Mouse (Mus musculus) hindbrain, postnatal 0 days (tissue): ENCODE measurements around the gene Ctdnep1. TPM values are rescaled to one million over a fixed set of nuclear protein-coding genes. Genes with fewer than 3 reads are reported as not detected.
A peak's percentile ranks its signal among the peaks of the same experiment; 100 is the strongest.

Experiments used
- ATAC-seq: fragments of 200-750 bp; cut with Nextera tagmentation; 2 replicates; pipeline ENCODE4 v1.8.0; 2017; ENCODE audit warnings: mild to moderate bottlenecking, moderate TSS enrichment, moderate library complexity
- DNase-seq: peaks from one replicate; pipeline ENCODE4 v3.0.0-alpha.2; 2015; ENCODE audit warnings: low spot score
- H3K27ac ChIP-seq: fragments of 300-500 bp; sonication (generic); 2 replicates; pipeline ENCODE4 v1.5.1; 2014; ENCODE audit warnings: mild to moderate bottlenecking
- H3K27me3 ChIP-seq: fragments of 300-500 bp; sonication (generic); 2 replicates; pipeline ENCODE4 v1.6.1; 2014; ENCODE audit warnings: low read length, mixed read lengths; ENCODE audit not compliant: insufficient read depth
- H3K36me3 ChIP-seq: fragments of 300-500 bp; sonication (generic); 2 replicates; pipeline ENCODE4 v1.6.1; 2014; ENCODE audit warnings: low read length, mixed read lengths; ENCODE audit not compliant: insufficient read depth
- H3K4me1 ChIP-seq: fragments of 300-500 bp; sonication (generic); 2 replicates; pipeline ENCODE4 v1.6.1; 2014; ENCODE audit warnings: antibody characterized with exemption, low read length, mixed read lengths; ENCODE audit not compliant: insufficient read depth
- H3K4me2 ChIP-seq: fragments of 300-500 bp; sonication (generic); 2 replicates; pipeline ENCODE4 v1.6.1; 2014; ENCODE audit warnings: low read depth, mild to moderate bottlenecking, low read length, moderate library complexity, mixed read lengths
- H3K4me3 ChIP-seq: fragments of 300-500 bp; sonication (generic); 2 replicates; pipeline ENCODE4 v1.5.1; 2014; ENCODE audit warnings: low read length
- H3K9ac ChIP-seq: fragments of 300-500 bp; sonication (generic); replicated peaks from 2 replicates; pipeline ENCODE4 v1.6.1; 2014; ENCODE audit warnings: mild to moderate bottlenecking, low read length, moderate library complexity, mixed read lengths
- H3K9me3 ChIP-seq: fragments of 300-500 bp; sonication (generic); 2 replicates; pipeline ENCODE4 v1.6.1; 2016; ENCODE audit warnings: low read length, mixed read lengths
- CTCF ChIP-seq: IDR thresholded peaks from 2 replicates; pipeline ENCODE4 v1.5.1; 2016; ENCODE audit warnings: antibody characterized with exemption, control low read depth, low read depth
- WGBS: fragments of 180-500 bp; shearing (Covaris S2); extraction: QIAGEN DNeasy Blood & Tissue Kit; methylation state at CpG from one replicate; pipeline ENCODE4 v1.1.7; 2014; 5-methylcytosine and 5-hydroxymethylcytosine counted together
- polyA plus RNA-seq: library from polyadenylated mRNA; unstranded; fragments of >200 nt; fragmentation: Nextera tagmentation; extraction: Ambion mirVana; gene quantifications from 2 replicates; pipeline ENCODE4 v1.2.1, GENCODE M21; 2015
- total RNA-seq: library from RNA; depleted of rRNA; stranded (reverse); fragments of >200 nt; gene quantifications from 2 replicates; pipeline ENCODE4 v1.2.3, GENCODE M21; 2014

Gene Ctdnep1
- total and polyA plus RNA-seq, 2 experiments from 2014 or later, result 24.7 to 40.9 TPM

GRCm38 (mm10) chr11:69956218-69956617, 24.7 kb upstream of the Ctdnep1 start:
- no peak for DNase-seq
- Histone ChIP-seq H3K4me2 (no peak overlapping the region), H3K27me3 (peaks cover 9% of the 10 kb centered on the region; the same call in 1 of the 2 replicates), H3K27ac (no peak overlapping the region), H3K9ac (no peak overlapping the region), H3K4me1 (no peaks in the 10 kb centered on the region), H3K4me3 (no peak overlapping the region), H3K9me3 (no peaks in the 10 kb centered on the region), H3K36me3 (no peaks in the 10 kb centered on the region)
- TF ChIP-seq CTCF, result peak; percentile 7; the same call in 1 of the 2 replicates
- no peak for ATAC-seq
- 90% methylated on average over 1 of the region's 1 CpGs for WGBS

GRCm38 (mm10) chr11:69960616-69961015, 20.3 kb upstream of the Ctdnep1 start:
- H3K27ac ChIP-seq, result no peak overlapping the region
- WGBS, result 28% methylated on average over 5 of the region's 5 CpGs
- H3K36me3 ChIP-seq, result no peaks in the 10 kb centered on the region
- no peak for ATAC-seq
- H3K9me3 ChIP-seq, result no peaks in the 10 kb centered on the region
- no peaks in the 10 kb centered on the region for H3K4me1 ChIP-seq
- H3K9ac ChIP-seq, result no peak overlapping the region
- no peak overlapping the region for H3K4me2 ChIP-seq
- H3K4me3 ChIP-seq, result no peak overlapping the region
- peaks cover 32% of the 10 kb centered on the region for H3K27me3 ChIP-seq
- TF ChIP-seq CTCF, result peak; percentile 51
- no peak for DNase-seq

GRCm38 (mm10) chr11:69961841-69962240, 19.1 kb upstream of the Ctdnep1 start:
- Histone ChIP-seq H3K9me3 (no peaks in the 10 kb centered on the region), H3K4me1 (peaks cover 5% of the 10 kb centered on the region; the same call in 1 of the 2 replicates), H3K36me3 (no peaks in the 10 kb centered on the region), H3K4me2 (no peak overlapping the region), H3K27me3 (peaks cover 41% of the 10 kb centered on the region), H3K9ac (no peak overlapping the region), H3K27ac (no peak overlapping the region), H3K4me3 (no peak overlapping the region)
- ATAC-seq (no peak), DNase-seq (no peak)
- no peak for TF ChIP-seq CTCF
- 51% methylated on average over 5 of the region's 5 CpGs for WGBS

GRCm38 (mm10) chr11:69964650-69965270, 16.2 kb upstream of the Ctdnep1 start, which contains the start of gene Cldn7:
Gene Cldn7 (plus strand): TSS chr11:69964779.
- no peak within 1 kb of the TSS for H3K4me2 ChIP-seq
- H3K27ac ChIP-seq, result no peak within 1 kb of the TSS
- H3K4me3 ChIP-seq, result no peak within 1 kb of the TSS
- peaks cover 6% of the 10 kb centered on the region; the same call in 1 of the 2 replicates for H3K4me1 ChIP-seq
- no peak for DNase-seq
- TF ChIP-seq CTCF, result no peak
- 13% methylated on average over 24 of the region's 24 CpGs for WGBS
- peaks cover 13% of the 10 kb centered on the region for H3K36me3 ChIP-seq
- peaks cover 45% of the 10 kb centered on the region for H3K27me3 ChIP-seq
- ATAC-seq, result no peak
- H3K9me3 ChIP-seq, result no peaks in the 10 kb centered on the region
- no peak within 1 kb of the TSS for H3K9ac ChIP-seq

- TF ChIP-seq CTCF, result no peak
- no peak overlapping the region for H3K27ac ChIP-seq
- peaks cover 43% of the 10 kb centered on the region for H3K27me3 ChIP-seq
- no peak overlapping the region for H3K4me2 ChIP-seq
- ATAC-seq, result no peak
- H3K9ac ChIP-seq, result no peak overlapping the region
- peaks cover 6% of the 10 kb centered on the region; the same call in 1 of the 2 replicates for H3K4me1 ChIP-seq
- 2% methylated on average over 49 of the region's 49 CpGs for WGBS
- H3K9me3 ChIP-seq, result no peaks in the 10 kb centered on the region
- H3K4me3 ChIP-seq, result no peak overlapping the region
- H3K36me3 ChIP-seq, result peaks cover 19% of the 10 kb centered on the region
- no peak for DNase-seq
These were observed 15.5 kb upstream of the Ctdnep1 start for GRCm38 (mm10) chr11:69965271-69966005.

DNA sequence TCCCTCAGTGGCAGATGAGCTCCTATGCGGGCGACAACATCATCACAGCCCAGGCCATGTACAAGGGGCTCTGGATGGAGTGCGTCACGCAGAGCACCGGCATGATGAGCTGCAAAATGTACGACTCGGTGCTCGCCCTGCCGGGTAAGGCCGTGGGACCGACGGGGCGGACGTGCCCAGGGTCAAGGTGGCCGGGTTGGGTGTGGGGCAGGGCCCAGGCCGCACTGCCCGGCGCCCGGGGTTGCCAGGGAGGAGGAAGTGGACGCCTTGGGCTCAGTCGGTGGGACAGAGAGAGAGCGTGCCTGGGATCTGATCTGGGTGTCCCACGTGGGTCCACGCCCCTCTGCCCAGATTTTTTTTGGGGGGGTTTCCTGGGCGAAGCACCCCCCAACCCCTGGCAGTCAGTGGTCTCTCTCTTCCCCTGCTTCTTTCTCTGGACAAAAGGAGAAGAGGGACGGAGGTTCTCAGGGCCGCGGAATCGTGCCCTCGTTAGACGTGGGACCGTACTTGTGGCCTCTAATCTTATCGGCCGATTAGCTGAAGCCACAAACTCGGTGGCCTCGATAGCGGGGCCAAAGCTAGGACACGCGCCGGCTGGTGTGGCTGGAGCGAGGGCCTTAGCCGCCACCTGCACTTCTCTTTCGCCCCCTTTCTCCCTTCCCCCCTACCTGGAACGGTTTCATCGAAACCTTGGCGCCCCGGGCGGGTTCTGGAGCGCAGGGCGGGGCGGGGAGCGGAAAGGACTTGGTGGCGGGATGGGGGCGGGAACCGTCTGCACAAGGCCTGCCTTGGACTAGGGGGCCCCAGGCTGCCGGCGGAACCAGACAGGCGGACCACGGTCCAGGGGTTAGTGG, 14.7 kb upstream of the Ctdnep1 start:
- DNase-seq (no peak), ATAC-seq (peak; percentile 43; the same call in 1 of the 2 replicates)
- peaks cover 23% of the 10 kb centered on the region for H3K36me3 ChIP-seq
- no peak for TF ChIP-seq CTCF
- H3K27me3 ChIP-seq, result peaks cover 43% of the 10 kb centered on the region
- H3K27ac ChIP-seq, result no peak overlapping the region
- no peaks in the 10 kb centered on the region for H3K9me3 ChIP-seq
- peaks cover 6% of the 10 kb centered on the region; the same call in 1 of the 2 replicates for H3K4me1 ChIP-seq
- H3K9ac ChIP-seq, result no peak overlapping the region; the same call in 1 of the 2 replicates
- H3K4me2 ChIP-seq, result peak overlapping the region; percentile 47
- WGBS, result 2% methylated on average over 55 of the region's 59 CpGs
- H3K4me3 ChIP-seq, result peak overlapping the region; percentile 28
